Mouse (Mus musculus) spleen, adult 2 months (tissue): ENCODE measurements around the gene Shank2. TPM values are rescaled to one million over a fixed set of nuclear protein-coding genes. Genes with fewer than 3 reads are reported as not detected.

Experiments
- DNase-seq, 2 experiments: peaks; one replicate each; pipeline versions ENCODE4 v3.0.0 to v3.0.0-alpha.2; 2012 to 2021; ENCODE audit warnings: low spot score in 2 of 2, low read depth in 1 of 2
- H3K27ac ChIP-seq: fragments of 200-500 bp; 2 replicates; pipeline ENCODE4 v1.5.1; 2012; ENCODE audit warnings: low read length, inconsistent platforms; ENCODE audit not compliant: insufficient read depth
- H3K27me3 ChIP-seq: fragments of 200-500 bp; 2 replicates; pipeline ENCODE4 v1.6.1; 2012; ENCODE audit warnings: mild to moderate bottlenecking, moderate library complexity, low read length, inconsistent platforms; ENCODE audit not compliant: control insufficient read depth, insufficient read depth
- H3K36me3 ChIP-seq: fragments of 200-500 bp; 2 replicates; pipeline ENCODE4 v1.6.1; 2012; ENCODE audit warnings: mild to moderate bottlenecking, low read length, inconsistent platforms; ENCODE audit not compliant: control insufficient read depth, insufficient read depth
- H3K4me1 ChIP-seq: fragments of 200-500 bp; 2 replicates; pipeline ENCODE4 v1.6.1; 2011; ENCODE audit warnings: inconsistent platforms; ENCODE audit not compliant: control insufficient read depth, insufficient read depth, insufficient read length
- H3K4me3 ChIP-seq: fragments of 200-500 bp; 2 replicates; pipeline ENCODE4 v1.5.1; 2011; ENCODE audit warnings: mild to moderate bottlenecking, inconsistent platforms; ENCODE audit not compliant: insufficient read depth, insufficient read length; ENCODE audit errors: extremely low read depth
- CTCF ChIP-seq: fragments of 200-500 bp; IDR thresholded peaks from 2 replicates; pipeline ENCODE4 v1.5.1; 2011; ENCODE audit warnings: mild to moderate bottlenecking, inconsistent platforms; ENCODE audit not compliant: insufficient read depth, insufficient read length, insufficient replicate concordance; ENCODE audit errors: extremely low read depth
- POLR2A ChIP-seq: fragments of 200-500 bp; IDR thresholded peaks from 2 replicates; pipeline ENCODE4 v1.6.1; 2011; ENCODE audit warnings: low read depth, low read length, inconsistent platforms
- WGBS: fragments of 180-500 bp; shearing (Covaris S2); methylation state at CpG from one replicate; pipeline ENCODE4 v1.1.7; 2018; 5-methylcytosine and 5-hydroxymethylcytosine counted together
- polyA plus RNA-seq: library from polyadenylated mRNA; depleted of rRNA; stranded (reverse); fragments of >200 nt; gene quantifications from 2 replicates; pipeline ENCODE4 v1.2.3, GENCODE M21; 2012

Shank2 gene
- polyA plus RNA-seq, 1 experiment, result 0.13 TPM

- no peaks in the 10 kb centered on the region for H3K27me3 ChIP-seq
- no peak overlapping the region for H3K4me3 ChIP-seq
- no peaks in the 10 kb centered on the region for H3K36me3 ChIP-seq
- WGBS, result 81% methylated on average over 8 of the region's 8 CpGs
- TF ChIP-seq CTCF, result no peak
- no peak for TF ChIP-seq POLR2A
- H3K27ac ChIP-seq, result no peak overlapping the region
- no peak for DNase-seq
- no peaks in the 10 kb centered on the region for H3K4me1 ChIP-seq
Measured at GRCm38 (mm10) chr7:144233479-144233878, 231.8 kb downstream of the Shank2 start.

GRCm38 (mm10) chr7:144234783-144235182 lies 233.1 kb downstream of the Shank2 start:
- H3K4me1 ChIP-seq, result no peaks in the 10 kb centered on the region
- no peak for DNase-seq
- no peak overlapping the region for H3K27ac ChIP-seq
- no peaks in the 10 kb centered on the region for H3K27me3 ChIP-seq
- no peak overlapping the region for H3K4me3 ChIP-seq
- 68% methylated on average over 5 of the region's 5 CpGs for WGBS
- no peaks in the 10 kb centered on the region for H3K36me3 ChIP-seq
- TF ChIP-seq CTCF (no peak), POLR2A (no peak)

- no peaks in the 10 kb centered on the region for H3K36me3 ChIP-seq
- DNase-seq, result no peak
- H3K4me3 ChIP-seq, result no peak overlapping the region
- TF ChIP-seq CTCF, result no peak
- TF ChIP-seq POLR2A, result no peak
- H3K27me3 ChIP-seq, result no peaks in the 10 kb centered on the region
- WGBS, result 80% methylated on average over 4 of the region's 4 CpGs
- H3K4me1 ChIP-seq, result 0 out of 2 replicates have a peak, but pooled peaks cover 4% of the 10 kb centered on the region
- H3K27ac ChIP-seq, result no peak overlapping the region
Measured at GRCm38 (mm10) chr7:144235523-144235922, 233.8 kb downstream of the Shank2 start.

- no peak for TF ChIP-seq POLR2A
- TF ChIP-seq CTCF, result no peak
- H3K36me3 ChIP-seq, result no peaks in the 10 kb centered on the region
- no peaks in the 10 kb centered on the region for H3K27me3 ChIP-seq
- no peak for DNase-seq
- H3K27ac ChIP-seq, result no peak overlapping the region
- 61% methylated on average over 13 of the region's 13 CpGs for WGBS
- peaks cover 4% of the 10 kb centered on the region; the same call in 1 of the 2 replicates for H3K4me1 ChIP-seq
- H3K4me3 ChIP-seq, result no peak overlapping the region
Measured at GRCm38 (mm10) chr7:144236802-144237201, 235.1 kb downstream of the Shank2 start.

- peak in 1 of 2 experiments; percentile 7 for DNase-seq
- peaks cover 4% of the 10 kb centered on the region; the same call in 1 of the 2 replicates for H3K4me1 ChIP-seq
- H3K4me3 ChIP-seq, result no peak overlapping the region
- H3K27ac ChIP-seq, result no peak overlapping the region
- no peaks in the 10 kb centered on the region for H3K36me3 ChIP-seq
- H3K27me3 ChIP-seq, result no peaks in the 10 kb centered on the region
- WGBS, result 28% methylated on average over 12 of the region's 12 CpGs
- TF ChIP-seq POLR2A, result no peak
- no peak for TF ChIP-seq CTCF
Measured at GRCm38 (mm10) chr7:144238409-144238808, 236.7 kb downstream of the Shank2 start.

GRCm38 (mm10) chr7:144238992-144239391 lies 237.3 kb downstream of the Shank2 start:
- no peaks in the 10 kb centered on the region for H3K36me3 ChIP-seq
- H3K27ac ChIP-seq, result no peak overlapping the region
- H3K4me1 ChIP-seq, result peaks cover 4% of the 10 kb centered on the region; the same call in 1 of the 2 replicates
- TF ChIP-seq CTCF, result no peak
- no peak for DNase-seq
- H3K27me3 ChIP-seq, result no peaks in the 10 kb centered on the region
- 60% methylated on average over 12 of the region's 12 CpGs for WGBS
- H3K4me3 ChIP-seq, result no peak overlapping the region

GRCm38 (mm10) chr7:144239571-144240370 lies 238.0 kb downstream of the Shank2 start:
- no peak overlapping the region for H3K4me3 ChIP-seq
- H3K27me3 ChIP-seq, result no peaks in the 10 kb centered on the region
- TF ChIP-seq POLR2A (no peak), CTCF (no peak)
- H3K4me1 ChIP-seq, result peaks cover 4% of the 10 kb centered on the region; the same call in 1 of the 2 replicates
- 53% methylated on average over 6 of the region's 6 CpGs for WGBS
- no peak overlapping the region for H3K27ac ChIP-seq
- no peaks in the 10 kb centered on the region for H3K36me3 ChIP-seq
- DNase-seq, result no peak
